Mouse (Mus musculus): ENCODE results near the gene Kif26a. TPM values are rescaled to one million over a fixed set of nuclear protein-coding genes. Genes with fewer than 3 reads are reported as not detected.

The Kif26a gene
- polyA plus RNA-seq, 1 experiment from 2014 or later: 7.9 TPM

GRCm38 (mm10) chr12:112195019-112195418 is 49.0 kb downstream of the Kif26a start:
- Histone ChIP-seq H3K36me3 (no peaks in the 10 kb centered on the region), H3K4me3 (replicated peaks) (no peak overlapping the region), H3K9ac (no peak overlapping the region), H3K27ac (replicated peaks) (no peak overlapping the region), H3K9me3 (replicated peaks) (no peaks in the 10 kb centered on the region), H3K4me2 (replicated peaks) (no peak overlapping the region; the same call in 1 of the 2 replicates), H3K4me1 (peaks cover 21% of the 10 kb centered on the region), H3K27me3 (no peaks in the 10 kb centered on the region)
- ATAC-seq (ENCODE audit: insufficient number of reproducible peaks, low FRiP score, low TSS enrichment, low read depth): no peak
- 11% methylated on average over 13 of the region's 13 CpGs for WGBS

GRCm38 (mm10) chr12:112196562-112196961 is 50.6 kb downstream of the Kif26a start:
- Histone ChIP-seq H3K36me3 (no peaks in the 10 kb centered on the region), H3K4me1 (peaks cover 26% of the 10 kb centered on the region), H3K4me3 (replicated peaks) (no peak overlapping the region), H3K27ac (replicated peaks) (no peak overlapping the region), H3K4me2 (replicated peaks) (no peak overlapping the region), H3K27me3 (no peaks in the 10 kb centered on the region), H3K9me3 (replicated peaks) (no peaks in the 10 kb centered on the region), H3K9ac (no peak overlapping the region)
- no peak for ATAC-seq (ENCODE audit: insufficient number of reproducible peaks, low FRiP score, low TSS enrichment, low read depth)
- WGBS: 83% methylated on average over 10 of the region's 10 CpGs

DNA sequence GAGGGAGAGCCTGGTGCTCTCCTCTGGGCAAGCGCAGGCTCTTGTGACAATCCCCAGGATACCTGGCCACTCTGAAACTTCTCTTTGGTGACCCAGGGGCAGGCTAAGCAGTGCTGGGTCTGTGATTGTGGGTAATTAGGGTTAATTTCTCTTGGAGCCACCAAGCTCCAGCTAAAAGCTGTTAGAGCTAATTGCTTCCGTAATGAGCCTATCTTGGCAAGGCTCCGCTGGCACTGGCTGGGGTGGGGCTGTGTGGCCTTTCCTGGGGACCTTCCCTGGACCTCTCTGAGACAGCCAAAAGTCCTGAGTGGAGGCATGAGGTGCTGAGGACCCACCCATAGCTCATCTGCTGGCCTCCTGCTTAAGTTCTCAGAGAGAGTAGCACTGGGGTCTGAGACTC is 53.4 kb downstream of the Kif26a start:
- Histone ChIP-seq H3K27me3 (no peaks in the 10 kb centered on the region), H3K27ac (replicated peaks) (peak overlapping the region; percentile 40; the same call in 1 of the 2 replicates), H3K9me3 (replicated peaks) (no peaks in the 10 kb centered on the region), H3K36me3 (no peaks in the 10 kb centered on the region), H3K4me3 (replicated peaks) (no peak overlapping the region), H3K4me1 (peaks cover 26% of the 10 kb centered on the region), H3K9ac (no peak overlapping the region), H3K4me2 (replicated peaks) (no peak overlapping the region)
- 57% methylated on average over 3 of the region's 3 CpGs for WGBS
- ATAC-seq (ENCODE audit: insufficient number of reproducible peaks, low FRiP score, low TSS enrichment, low read depth): no peak

DNA sequence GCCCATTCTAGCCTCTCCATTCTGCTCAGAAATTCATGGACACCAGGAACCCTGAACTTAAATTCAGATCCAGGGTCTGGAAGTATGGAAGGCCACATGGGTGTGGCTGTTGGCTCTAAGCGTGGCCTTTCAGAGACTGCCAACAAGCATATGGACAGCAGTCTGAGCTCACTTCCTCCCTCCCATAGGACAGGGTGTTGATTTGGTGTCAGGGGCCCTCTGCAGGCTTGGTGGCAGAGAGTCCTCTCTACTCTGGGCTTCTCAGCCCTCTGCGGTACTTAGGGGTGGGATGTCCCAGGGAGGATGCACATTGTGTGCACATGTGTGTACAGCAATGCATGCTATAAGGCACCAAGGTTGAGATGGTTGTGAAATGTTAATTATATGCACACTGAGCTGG is 54.0 kb downstream of the Kif26a start:
- peak; percentile 80; the same call in 1 of the 2 replicates for ATAC-seq (ENCODE audit: insufficient number of reproducible peaks, low FRiP score, low TSS enrichment, low read depth)
- peaks cover 23% of the 10 kb centered on the region for H3K4me1 ChIP-seq
- no peak overlapping the region for H3K4me3 ChIP-seq (replicated peaks)
- 51% methylated on average over 2 of the region's 2 CpGs for WGBS
- H3K4me2 ChIP-seq (replicated peaks): no peak overlapping the region
- H3K27me3 ChIP-seq: no peaks in the 10 kb centered on the region
- no peak overlapping the region for H3K9ac ChIP-seq
- H3K36me3 ChIP-seq: no peaks in the 10 kb centered on the region
- H3K27ac ChIP-seq (replicated peaks): 0 out of 2 replicates have a peak overlapping the region, but pooled peaks have one; percentile 40
- H3K9me3 ChIP-seq (replicated peaks): no peaks in the 10 kb centered on the region

- H3K4me3 ChIP-seq (replicated peaks): no peak overlapping the region
- H3K4me1 ChIP-seq: peaks cover 10% of the 10 kb centered on the region
- no peaks in the 10 kb centered on the region for H3K9me3 ChIP-seq (replicated peaks)
- H3K9ac ChIP-seq: no peak overlapping the region
- H3K27me3 ChIP-seq: peaks cover 4% of the 10 kb centered on the region; the same call in 1 of the 2 replicates
- H3K4me2 ChIP-seq (replicated peaks): no peak overlapping the region
- no peak overlapping the region for H3K27ac ChIP-seq (replicated peaks)
- H3K36me3 ChIP-seq: no peaks in the 10 kb centered on the region
- no peak for ATAC-seq (ENCODE audit: insufficient number of reproducible peaks, low FRiP score, low TSS enrichment, low read depth)
- 76% methylated on average over 2 of the region's 2 CpGs for WGBS
Observed at GRCm38 (mm10) chr12:112207163-112207562, 61.2 kb downstream of the Kif26a start.

GRCm38 (mm10) chr12:112207734-112208133 is 61.7 kb downstream of the Kif26a start:
- peaks cover 10% of the 10 kb centered on the region for H3K4me1 ChIP-seq
- H3K4me2 ChIP-seq (replicated peaks): no peak overlapping the region
- H3K9me3 ChIP-seq (replicated peaks): no peaks in the 10 kb centered on the region
- 47% methylated on average over 4 of the region's 4 CpGs for WGBS
- no peak overlapping the region for H3K27ac ChIP-seq (replicated peaks)
- no peaks in the 10 kb centered on the region for H3K36me3 ChIP-seq
- H3K4me3 ChIP-seq (replicated peaks): no peak overlapping the region
- H3K27me3 ChIP-seq: peaks cover 4% of the 10 kb centered on the region; the same call in 1 of the 2 replicates
- ATAC-seq (ENCODE audit: insufficient number of reproducible peaks, low FRiP score, low TSS enrichment, low read depth): no peak
- no peak overlapping the region for H3K9ac ChIP-seq

DNA sequence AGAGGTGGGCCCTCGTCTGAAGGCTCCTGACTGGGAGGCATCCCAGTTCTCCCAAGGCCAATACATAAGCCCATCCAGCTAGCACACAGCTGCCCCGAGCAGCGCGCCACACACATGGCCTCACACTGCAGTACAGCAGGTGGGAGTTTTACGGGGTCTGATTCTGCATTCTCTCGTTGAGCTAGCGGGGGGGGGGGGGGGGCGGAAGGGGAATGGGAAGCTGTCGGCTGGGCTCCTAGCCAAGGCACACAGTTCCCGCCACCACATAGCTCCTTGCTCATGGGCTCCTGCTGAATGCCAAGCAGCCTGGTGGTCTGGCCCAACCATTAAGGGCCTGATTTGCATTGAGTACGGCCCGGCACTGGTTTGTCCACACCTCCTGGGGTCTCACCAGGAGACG is 64.6 kb downstream of the Kif26a start:
- H3K4me2 ChIP-seq (replicated peaks): no peak overlapping the region
- 44% methylated on average over 13 of the region's 13 CpGs for WGBS
- H3K36me3 ChIP-seq: no peaks in the 10 kb centered on the region
- H3K27ac ChIP-seq (replicated peaks): no peak overlapping the region
- H3K9me3 ChIP-seq (replicated peaks): no peaks in the 10 kb centered on the region
- peaks cover 14% of the 10 kb centered on the region for H3K4me1 ChIP-seq
- ATAC-seq (ENCODE audit: insufficient number of reproducible peaks, low FRiP score, low TSS enrichment, low read depth): no peak; the same call in 1 of the 2 replicates
- no peak overlapping the region for H3K9ac ChIP-seq
- no peak overlapping the region for H3K4me3 ChIP-seq (replicated peaks)
- peaks cover 4% of the 10 kb centered on the region; the same call in 1 of the 2 replicates for H3K27me3 ChIP-seq

DNA sequence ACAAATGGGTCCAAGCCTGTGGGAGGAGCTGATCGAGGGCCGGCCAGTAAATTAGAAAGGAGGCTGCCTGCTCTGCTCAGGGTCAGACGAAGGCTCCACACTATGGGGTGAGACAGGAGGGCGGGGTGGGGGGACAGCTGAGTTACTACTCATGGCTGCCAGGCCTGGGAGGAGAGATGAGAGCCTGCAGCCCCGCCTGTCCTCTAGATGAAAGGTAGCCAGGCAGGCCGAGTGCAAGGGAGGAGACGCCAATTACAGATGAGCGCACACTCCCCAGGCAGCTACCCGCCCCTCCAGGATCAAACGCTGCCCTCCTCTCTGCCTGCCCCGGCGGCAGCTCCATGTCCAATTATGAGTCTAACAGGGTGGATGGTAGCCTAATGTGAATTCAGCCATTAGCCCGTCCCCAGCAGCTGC is 68.4 kb downstream of the Kif26a start:
- 27% methylated on average over 13 of the region's 13 CpGs for whole genome bisulfite sequencing
- ATAC-seq (ENCODE audit: insufficient number of reproducible peaks, low FRiP score, low TSS enrichment, low read depth): no peak
- Histone ChIP-seq H3K4me2 (replicated peaks) (no peak overlapping the region), H3K4me1 (peaks cover 17% of the 10 kb centered on the region), H3K36me3 (no peaks in the 10 kb centered on the region), H3K27ac (replicated peaks) (no peak overlapping the region), H3K9me3 (replicated peaks) (no peaks in the 10 kb centered on the region), H3K9ac (no peak overlapping the region), H3K27me3 (no peaks in the 10 kb centered on the region; the same call in 1 of the 2 replicates), H3K4me3 (replicated peaks) (no peak overlapping the region)

DNA sequence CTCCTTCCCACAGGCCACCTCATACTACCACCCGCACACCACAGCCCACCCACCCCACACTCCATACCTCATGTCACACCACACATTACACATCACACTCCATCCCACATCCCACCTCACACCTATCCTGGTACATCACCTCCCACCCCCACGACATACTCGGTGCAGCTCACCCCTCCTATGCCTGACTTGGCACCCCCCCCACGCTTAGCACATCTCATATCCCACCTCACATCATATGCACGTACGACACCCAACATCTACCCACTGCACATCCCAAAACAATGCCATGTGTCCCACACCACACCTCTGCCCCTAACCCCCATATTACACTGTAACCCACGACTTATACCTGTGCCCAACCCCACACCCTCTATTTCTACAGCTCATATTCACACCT is 69.5 kb downstream of the Kif26a start:
- Histone ChIP-seq H3K9ac (no peak overlapping the region), H3K4me2 (replicated peaks) (no peak overlapping the region), H3K36me3 (no peaks in the 10 kb centered on the region), H3K4me1 (peaks cover 13% of the 10 kb centered on the region), H3K27me3 (no peaks in the 10 kb centered on the region), H3K27ac (replicated peaks) (no peak overlapping the region), H3K4me3 (replicated peaks) (no peak overlapping the region), H3K9me3 (replicated peaks) (no peaks in the 10 kb centered on the region)
- WGBS: 86% methylated on average over 7 of the region's 7 CpGs
- ATAC-seq (ENCODE audit: insufficient number of reproducible peaks, low FRiP score, low TSS enrichment, low read depth): no peak

GRCm38 (mm10) chr12:112217021-112217420 is 71.0 kb downstream of the Kif26a start:
- WGBS: 44% methylated on average over 7 of the region's 7 CpGs
- no peak overlapping the region for H3K27ac ChIP-seq (replicated peaks)

DNA sequence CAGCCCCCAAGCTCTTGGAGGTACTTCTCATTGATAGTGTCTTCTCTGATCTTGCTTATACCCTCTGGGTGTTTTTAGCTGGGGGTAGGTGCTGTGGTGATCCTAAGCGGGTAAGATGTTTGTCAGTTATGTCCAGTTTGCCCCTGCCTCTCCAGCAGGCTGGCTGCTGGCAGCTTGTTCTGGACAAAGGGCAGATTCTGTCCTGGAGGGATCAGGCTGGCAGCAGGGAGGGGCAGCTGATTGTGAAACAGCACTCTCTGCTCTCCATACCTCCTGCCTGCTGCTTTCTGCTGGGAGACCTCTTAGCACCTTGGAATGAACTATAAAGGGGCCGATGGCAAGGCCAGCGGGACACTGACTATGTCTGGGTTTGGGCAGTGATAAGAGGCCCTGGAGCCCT is 71.7 kb downstream of the Kif26a start:
- Histone ChIP-seq H3K9me3 (replicated peaks) (no peaks in the 10 kb centered on the region), H3K27ac (replicated peaks) (no peak overlapping the region), H3K4me2 (replicated peaks) (no peak overlapping the region), H3K36me3 (no peaks in the 10 kb centered on the region), H3K27me3 (no peaks in the 10 kb centered on the region), H3K4me3 (replicated peaks) (no peak overlapping the region), H3K4me1 (peaks cover 19% of the 10 kb centered on the region), H3K9ac (no peak overlapping the region)
- ATAC-seq (ENCODE audit: insufficient number of reproducible peaks, low FRiP score, low TSS enrichment, low read depth): no peak
- 81% methylated on average over 3 of the region's 3 CpGs for WGBS

More at GRCm38 (mm10) chr12:112217021-112217420, 71.0 kb downstream of the Kif26a start:
- Histone ChIP-seq H3K4me3 (replicated peaks) (no peak overlapping the region), H3K4me2 (replicated peaks) (no peak overlapping the region), H3K36me3 (no peaks in the 10 kb centered on the region), H3K27me3 (no peaks in the 10 kb centered on the region), H3K9me3 (replicated peaks) (no peaks in the 10 kb centered on the region), H3K9ac (no peak overlapping the region), H3K4me1 (peaks cover 19% of the 10 kb centered on the region)
- ATAC-seq (ENCODE audit: insufficient number of reproducible peaks, low FRiP score, low TSS enrichment, low read depth): 0 out of 2 replicates have a peak, but pooled peaks have one; percentile 35

GRCm38 (mm10) chr12:112221290-112221689 is 75.3 kb downstream of the Kif26a start:
- WGBS: 72% methylated on average over 6 of the region's 6 CpGs
- Histone ChIP-seq H3K9ac (no peak overlapping the region), H3K27ac (replicated peaks) (no peak overlapping the region), H3K36me3 (no peaks in the 10 kb centered on the region), H3K4me1 (peaks cover 15% of the 10 kb centered on the region), H3K27me3 (no peaks in the 10 kb centered on the region), H3K9me3 (replicated peaks) (no peaks in the 10 kb centered on the region), H3K4me2 (replicated peaks) (no peak overlapping the region), H3K4me3 (replicated peaks) (no peak overlapping the region)
- ATAC-seq (ENCODE audit: insufficient number of reproducible peaks, low FRiP score, low TSS enrichment, low read depth): no peak
